Mouse (Mus musculus) megakaryocyte-erythroid progenitor cell, adult 5-6 weeks (primary cell): ENCODE data around the gene Ttll10. TPM values are rescaled to one million over a fixed set of nuclear protein-coding genes. Genes with fewer than 3 reads are reported as not detected.

Experiments
- ATAC-seq: replicated peaks from 2 replicates; pipeline ENCODE4 v1.8.0; 2016; ENCODE audit warnings: mild to moderate bottlenecking, inconsistent platforms; ENCODE audit not compliant: severe bottlenecking, poor library complexity, low FRiP score, low TSS enrichment
- total RNA-seq, 2 experiments: library from RNA; stranded (forward) in 1 of 2; stranded (reverse) in 1 of 2; fragments of 200-1000, 215-1000 nt in 1 of 2; fragments of >200 nt in 1 of 2; fragmentation: Nextera tagmentation in 1 of 2; gene quantifications; 2 replicates each; pipeline ENCODE4 v1.2.3; 2014 to 2017

The Ttll10 gene
- total RNA-seq, 2 experiments from 2014 or later = not detected

DNA sequence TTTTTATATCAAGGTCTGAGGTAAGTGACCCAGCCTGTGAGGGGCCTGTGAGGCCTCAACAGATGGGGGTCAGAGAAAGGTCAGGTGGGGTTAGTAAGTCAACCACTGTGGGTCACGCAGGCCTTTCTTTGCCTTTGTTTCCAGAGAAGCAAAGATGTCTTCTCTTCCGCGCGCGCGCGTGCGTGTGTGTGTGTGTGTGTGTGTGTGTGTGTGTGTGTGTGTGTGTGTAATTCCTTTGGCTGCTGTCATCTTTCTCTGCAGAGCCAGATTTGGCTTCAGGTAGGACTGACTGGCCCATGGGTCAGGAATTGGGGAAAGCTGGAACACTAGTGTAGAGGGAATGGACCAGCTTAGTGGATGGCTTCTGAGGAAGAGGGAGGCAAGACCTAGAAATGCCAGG lies 10.5 kb upstream of the Ttll10 start:
- ATAC-seq = no peak

DNA sequence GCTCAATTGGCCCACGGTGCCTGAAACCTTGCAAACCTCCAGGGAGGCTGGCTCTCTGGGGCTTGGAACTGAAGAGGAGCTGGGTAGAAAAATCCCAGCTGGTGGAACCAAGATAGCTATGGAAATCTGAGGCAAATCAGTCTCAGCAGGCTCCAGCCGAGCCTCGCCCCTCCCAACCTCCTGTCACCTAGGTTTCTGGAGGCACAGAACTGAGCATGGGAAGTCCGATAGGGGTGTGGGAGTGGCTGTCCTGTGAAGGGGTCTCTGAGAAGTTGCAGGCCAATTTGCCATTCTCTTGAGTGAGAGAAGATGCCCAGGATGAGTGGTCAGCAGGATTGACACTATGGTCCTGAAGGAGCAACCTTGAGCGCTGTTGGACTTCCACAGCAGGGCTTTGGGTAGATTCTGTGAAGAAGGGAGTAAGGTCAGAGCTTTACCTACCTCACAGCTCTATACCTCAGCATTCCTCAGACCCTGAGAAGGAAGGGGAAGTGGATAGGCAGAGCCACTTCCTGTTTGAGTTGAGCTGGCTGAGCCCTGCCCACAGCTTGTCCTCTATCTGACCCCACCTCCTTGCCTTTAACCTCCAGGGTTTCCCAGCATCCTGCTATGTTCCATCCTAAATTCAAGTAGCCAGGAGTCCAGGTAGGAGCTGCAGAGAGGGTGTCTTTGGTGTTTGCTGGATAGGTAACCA lies 8.2 kb upstream of the Ttll10 start:
- ATAC-seq = 0 out of 2 replicates have a peak, but pooled peaks have one; percentile 34

DNA sequence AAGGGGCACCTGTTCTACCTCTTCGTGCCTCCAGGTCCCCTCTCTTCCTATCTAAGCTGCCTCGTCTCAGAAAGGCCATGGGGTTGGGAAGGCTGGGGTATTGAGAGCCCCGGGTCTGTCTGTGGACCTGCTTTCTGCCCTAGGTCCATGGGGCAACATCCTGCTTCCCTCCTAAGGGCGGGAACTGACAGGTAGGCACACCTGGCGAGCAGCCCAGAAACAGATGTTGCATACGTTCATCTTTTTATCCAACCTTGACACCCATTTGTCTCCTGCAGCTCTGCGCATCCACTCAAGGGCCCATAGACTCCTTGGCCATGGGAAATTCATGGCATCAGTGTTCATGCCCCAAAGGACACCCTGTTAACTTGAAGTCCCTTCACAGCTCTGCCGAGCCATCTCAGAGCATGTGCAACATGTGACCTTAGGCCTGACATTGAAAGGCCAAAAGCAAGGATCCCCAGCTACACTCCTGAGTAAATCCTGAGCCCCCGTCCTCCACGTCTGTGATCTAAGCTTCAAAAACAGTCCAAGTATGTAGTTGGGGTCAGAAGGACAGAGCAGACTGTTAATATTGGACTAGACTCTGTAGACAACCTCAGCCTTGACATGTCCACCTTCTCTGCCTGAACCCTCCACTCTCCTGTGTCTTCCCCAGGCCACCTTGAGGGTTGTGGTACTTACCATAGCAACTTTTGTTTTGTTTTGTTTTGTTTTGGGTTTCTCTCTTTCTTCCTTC lies 6.1 kb upstream of the Ttll10 start:
- no peak for ATAC-seq

DNA sequence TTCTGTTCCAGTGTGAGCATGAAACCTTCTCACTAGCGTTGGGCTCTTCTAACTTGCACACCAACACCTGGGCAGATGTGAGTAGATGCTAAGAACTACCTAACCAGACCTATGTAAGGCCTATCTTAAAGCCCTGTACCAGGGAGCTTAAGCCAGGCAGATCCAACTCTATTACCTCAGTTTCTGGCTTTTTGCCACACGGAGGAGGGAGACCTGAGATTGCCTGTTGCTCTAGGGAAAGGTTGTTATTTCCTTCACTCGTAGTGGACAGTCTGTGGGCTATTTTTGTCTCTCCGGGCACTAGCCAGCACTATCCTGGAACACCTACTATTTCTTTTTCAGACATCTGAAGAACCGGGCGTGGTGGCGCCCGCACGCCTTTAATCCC lies 5.3 kb upstream of the Ttll10 start:
- no peak for ATAC-seq

DNA sequence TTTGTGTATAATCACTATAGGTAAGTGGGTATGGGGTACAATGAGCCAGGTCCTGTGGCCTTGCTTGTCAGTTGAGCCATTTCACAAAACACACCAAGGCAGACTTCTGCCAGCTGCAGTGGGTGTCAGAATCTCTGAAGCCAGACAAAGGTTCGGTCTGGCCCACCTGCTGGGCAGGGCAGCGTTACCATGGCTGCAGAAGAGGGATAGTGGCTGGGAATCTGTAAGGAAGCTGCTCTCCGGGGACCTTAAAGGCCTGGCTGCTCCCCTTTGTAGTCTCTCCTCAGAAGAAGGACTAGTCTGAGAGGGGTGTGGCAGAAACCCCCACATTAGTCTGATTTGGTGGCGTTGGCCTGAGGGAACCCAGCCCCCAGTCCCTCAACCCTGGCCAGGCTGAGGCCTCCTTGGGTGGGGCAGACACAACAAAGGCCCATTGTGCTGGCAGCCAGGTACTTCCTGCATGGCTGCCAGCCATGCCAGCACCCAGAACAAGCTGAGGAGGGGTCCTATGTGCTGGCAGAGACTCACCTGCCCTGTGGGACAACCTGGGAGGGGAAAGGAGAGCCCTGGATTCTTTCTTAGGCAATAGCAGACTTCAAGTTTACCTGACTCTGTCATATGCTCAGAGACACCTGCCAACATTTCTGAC lies 4.8 kb upstream of the Ttll10 start:
- ATAC-seq = no peak

DNA sequence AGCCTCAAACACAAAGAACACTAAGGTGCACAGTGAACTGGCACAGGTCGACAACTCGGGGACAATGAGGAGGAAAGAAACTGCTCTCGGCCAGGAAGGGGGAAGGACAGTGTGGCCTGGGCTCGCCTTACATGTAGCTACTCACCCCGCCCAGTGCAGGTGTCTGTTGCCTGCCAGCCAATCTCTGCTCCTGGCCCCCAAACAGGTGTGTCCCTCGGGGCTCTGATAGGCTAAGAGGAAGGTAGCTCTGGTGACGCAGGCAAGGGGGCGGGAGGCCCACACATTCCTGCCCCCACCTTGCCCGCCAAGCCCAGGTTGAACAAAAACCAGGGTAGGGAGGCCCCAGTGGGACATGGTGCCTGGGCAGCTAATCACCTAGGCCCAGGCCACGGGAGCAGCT lies 499 bp upstream of the Ttll10 start:
- ATAC-seq = no peak

DNA sequence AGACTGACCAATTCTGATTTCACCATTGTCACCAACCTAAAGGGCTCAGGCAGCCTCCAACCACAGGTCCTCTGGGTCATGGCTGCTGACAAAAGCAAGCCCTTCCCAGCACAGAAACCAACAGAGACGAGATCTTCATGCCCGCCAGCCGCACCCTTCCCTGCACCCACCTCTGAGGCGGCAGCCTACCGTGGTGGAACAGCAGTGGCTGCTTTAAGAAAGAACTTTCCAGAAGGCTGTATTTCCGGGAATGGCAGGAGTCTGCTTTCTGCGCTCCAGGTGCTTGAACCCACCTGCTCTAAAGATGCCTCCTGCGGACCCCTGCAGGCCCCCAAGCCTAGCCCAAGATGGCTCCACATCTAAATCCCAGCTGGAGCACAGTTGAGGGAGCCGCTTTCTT lies 388 bp downstream of the Ttll10 start:
- ATAC-seq = no peak

DNA sequence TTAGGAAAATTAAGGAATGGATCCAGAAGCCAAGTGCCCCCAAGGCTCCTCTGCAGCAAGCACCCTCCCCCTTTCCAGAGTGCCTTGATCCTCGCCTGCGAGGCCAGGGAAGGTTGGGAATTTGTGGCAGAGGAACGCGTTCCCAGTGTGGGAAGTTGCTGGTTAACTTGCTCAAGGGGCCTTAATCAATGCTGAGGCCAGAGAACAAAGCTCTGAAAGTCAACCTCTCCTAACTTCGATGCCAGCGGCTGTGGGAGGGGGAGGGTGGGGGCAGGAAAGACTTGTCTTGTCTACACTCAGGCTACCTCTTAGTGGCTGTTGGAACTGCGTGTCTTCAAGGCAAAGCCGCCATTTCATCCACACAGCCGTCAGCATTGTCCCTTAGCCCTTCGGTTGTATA lies 1.5 kb downstream of the Ttll10 start:
- ATAC-seq = no peak

DNA sequence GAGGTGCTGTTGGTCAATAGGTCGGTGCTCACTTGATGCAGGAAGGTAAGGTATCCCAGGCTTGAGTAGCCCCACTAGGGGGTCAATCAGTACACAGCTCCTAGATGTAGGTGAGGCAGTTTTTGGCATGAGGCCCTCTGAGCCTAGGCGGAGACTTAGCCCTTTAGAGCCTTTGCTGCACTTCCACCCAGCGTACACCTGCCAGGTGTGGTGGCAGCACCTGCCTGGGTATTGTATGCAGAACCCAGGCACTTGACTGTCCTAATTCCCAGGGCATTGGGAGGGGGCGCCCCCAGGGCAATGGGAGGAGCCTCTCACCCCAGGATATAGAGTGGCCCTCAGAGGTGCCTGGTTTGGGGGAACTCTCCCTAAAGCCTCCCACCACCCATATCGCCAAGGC lies 4.0 kb downstream of the Ttll10 start:
- ATAC-seq = no peak

DNA sequence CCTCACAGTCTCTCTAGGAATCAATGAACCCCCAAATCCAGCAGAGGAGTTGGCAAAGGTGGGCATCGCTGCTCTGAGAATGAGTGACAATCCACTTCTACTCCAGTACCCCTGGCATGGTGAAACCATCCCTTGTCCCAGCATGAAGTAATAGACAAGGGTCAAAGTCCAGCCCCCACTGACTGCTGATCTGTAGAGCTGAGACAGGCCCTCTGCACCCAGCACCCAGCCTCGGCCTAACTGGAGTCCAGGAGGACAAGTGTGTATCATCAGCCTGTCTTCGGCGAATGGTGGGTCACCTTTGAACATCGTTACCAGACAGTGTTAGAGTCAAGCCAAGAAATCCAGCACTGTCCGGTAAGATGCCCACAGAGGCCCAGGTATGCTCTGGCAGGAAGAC lies 4.6 kb downstream of the Ttll10 start:
- no peak for ATAC-seq

DNA sequence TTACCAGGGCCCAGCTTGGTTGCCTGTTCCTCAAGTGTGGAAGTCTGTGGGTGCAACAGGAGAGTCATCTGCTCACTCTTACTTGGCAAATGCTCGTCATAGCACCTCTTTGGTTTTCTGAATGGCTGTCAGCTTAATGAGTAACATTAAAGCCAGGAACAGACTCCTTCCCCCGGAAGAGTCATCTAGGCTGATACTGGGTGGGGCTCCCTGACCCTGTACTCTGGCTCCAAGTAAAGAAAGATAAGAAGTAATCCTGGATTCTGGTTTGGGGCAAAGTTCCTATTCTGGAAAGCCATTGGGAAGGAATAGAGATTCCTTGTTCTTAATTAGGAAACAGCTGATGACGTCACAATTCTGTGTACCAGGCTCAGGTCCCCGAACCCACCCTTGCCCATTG lies 5.1 kb downstream of the Ttll10 start:
- ATAC-seq = no peak

DNA sequence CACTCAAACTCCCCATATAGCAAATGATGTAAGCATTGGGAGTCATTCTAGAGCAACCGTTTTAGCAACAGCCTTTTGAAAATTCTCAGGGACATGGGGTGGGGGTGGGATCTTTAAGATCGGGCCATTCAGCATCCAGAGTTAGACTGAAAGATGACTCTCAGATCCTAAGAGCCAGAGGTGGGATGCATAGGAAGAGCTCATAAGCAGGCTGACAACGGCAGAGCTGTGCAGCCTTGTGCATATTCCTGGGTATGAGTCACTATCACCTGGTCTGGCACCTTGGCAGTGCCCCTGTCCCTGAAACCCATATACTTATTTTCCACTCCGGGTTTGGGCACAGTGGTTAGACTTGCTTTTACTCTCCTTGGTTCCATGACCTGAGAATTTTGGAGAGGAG lies 6.1 kb downstream of the Ttll10 start:
- no peak for ATAC-seq

DNA sequence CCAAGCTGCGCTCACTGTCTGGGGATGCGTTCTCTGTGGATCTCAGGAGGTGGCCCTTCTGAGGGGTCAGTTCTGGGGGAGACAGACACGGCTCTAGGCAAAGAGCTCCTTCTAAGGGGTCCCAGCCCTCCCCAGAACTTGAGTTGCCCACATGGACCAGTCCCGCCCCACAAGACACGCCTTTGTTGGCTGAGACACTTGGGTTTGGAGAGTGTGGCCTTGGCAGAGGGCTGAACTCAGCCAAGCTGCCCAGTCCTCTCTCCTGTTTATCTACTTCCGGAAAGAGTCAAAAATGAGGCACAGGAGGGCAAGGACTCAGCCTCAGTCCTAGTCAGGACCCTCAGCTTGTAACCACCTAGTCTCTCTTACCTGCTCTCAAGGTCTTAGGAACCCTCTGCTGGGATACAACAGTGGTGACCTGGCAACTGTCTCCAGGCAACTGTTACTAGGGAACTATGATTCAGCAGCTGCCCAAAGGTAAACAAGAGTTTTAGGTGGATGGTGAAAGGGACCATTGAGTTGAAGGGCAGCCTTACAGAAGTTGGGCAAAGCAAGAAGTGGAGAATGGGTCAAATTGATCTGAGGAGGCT lies 8.7 kb downstream of the Ttll10 start:
- ATAC-seq = 0 out of 2 replicates have a peak, but pooled peaks have one; percentile 17

DNA sequence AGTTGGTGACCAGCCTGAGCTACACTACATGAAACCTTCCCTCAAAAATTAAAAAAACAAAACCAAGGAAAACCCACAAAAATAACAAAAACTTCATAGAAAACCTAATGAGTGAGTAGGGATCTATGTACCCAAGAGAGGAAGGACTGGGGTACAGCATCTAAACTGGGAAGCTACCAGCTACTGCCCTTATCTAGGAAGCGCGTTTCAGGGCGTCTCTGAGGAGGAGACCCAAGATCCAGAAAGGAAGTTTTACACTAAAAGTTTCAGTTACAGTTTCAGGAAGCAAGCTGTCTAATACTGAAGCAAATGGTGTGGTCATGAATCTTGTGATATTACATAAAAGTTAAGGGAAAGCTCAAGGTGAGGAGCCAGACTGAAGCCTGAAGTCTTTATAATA lies 9.4 kb downstream of the Ttll10 start:
- ATAC-seq = no peak

DNA sequence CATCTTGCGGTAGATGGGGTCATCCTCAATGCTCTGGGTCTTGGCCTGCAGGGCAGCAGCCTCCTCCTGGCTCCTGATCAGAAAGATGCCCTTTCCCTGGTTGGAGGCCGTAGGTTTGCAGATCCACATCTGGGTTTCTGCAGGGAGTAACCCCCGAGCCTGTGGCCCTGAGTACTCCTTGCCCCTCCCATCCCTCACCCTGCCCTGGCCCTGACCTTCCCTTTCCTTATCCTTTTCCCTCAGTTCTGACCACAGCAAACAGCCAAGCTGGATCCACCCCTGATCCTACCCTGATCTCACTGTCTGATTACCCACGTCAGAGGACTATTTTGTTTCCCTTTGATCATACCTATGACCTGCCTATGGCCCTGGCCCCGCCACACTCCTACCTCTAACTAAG lies 14.5 kb downstream of the Ttll10 start:
- ATAC-seq = peak; percentile 12; the same call in 1 of the 2 replicates

DNA sequence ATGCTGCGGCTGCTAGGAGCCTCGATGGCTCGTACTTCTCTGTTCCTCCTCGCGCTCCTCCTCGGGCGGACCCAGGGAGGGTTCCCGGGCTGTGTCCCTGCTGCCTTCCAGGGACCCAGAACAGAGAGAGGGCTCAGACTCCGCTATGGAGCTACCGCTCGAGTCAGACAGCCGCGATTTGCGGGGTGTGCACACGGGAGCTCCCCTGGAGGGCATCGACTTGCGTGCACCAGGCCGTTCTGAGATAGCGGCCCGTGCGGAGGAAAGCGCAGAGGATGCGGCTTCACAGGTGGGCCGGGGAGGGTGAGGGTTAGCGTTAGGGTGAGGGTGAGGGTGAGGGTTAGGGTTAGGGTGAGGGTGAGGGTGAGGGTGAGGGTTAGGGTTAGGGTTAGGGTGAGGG lies 24.3 kb downstream of the Ttll10 start:
- peak; percentile 28; the same call in 1 of the 2 replicates for ATAC-seq

DNA sequence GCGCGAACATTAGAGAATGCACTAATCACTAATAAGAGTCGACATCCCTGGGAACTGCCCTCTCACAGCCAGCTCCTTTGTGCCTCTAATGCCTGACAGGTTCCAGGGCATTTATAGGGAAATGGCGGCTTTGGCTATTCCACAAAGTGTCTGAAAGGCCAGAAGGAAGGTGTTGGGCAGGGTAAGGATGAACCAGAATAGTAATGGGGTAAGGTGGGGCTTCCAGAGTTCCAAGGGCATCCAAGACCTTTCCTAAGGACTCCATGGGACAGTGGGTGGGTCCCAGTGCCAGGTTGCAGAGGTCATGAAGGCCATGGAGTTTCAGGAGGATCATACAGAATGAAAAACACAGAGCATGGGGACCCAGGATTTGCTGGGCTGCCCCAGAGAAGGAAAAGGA lies 24.9 kb downstream of the Ttll10 start:
- no peak for ATAC-seq

DNA sequence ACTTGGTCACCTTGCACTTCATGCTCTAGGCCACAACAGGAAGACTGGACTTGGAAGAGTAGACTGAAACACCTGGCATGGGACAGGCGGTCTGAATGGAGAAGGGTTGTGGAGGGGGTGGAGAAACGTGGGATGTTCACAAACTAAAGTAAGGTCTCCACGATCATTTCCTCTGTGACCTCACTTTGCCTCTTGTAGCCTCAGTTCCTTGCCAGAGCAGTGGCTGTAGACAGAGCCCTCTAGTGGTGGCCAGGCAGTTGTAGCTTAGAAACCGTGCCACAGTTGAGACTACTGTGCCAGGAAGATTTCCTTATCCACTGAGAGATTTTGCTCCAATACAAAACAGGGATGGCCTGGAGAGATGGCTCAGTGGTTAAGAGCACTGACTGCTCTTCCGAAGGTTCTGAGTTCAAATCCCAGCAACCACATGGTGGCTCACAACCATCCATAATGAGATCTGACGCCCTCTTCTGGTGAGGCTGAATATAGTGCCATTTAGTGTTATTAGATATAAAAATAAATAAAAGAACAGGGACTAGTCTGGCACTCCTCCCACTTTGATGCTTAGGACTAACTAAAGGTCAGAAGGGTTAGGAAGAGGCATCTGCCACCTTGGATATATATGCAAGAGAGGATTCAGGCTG lies 25.6 kb downstream of the Ttll10 start:
- ATAC-seq = peak; percentile 54

DNA sequence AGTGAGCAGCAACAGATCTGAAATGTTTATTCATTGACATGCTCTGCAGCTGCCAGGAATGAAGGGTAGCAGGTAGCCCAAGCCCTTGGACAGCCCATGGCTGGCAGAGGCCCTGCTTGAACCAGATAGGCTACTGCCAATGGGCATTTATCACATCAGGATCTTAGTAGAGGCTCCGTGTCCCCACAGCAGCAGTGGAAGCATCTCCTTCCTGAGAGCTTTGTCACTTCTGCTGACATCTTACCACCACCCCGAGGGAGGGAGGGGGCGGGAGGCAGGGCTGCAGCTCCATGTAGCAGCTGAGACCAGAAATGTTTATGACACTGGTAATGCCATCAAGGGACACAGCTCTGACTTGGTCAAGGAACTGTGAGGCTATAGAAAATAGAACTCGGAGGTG lies 26.4 kb downstream of the Ttll10 start:
- ATAC-seq = no peak; the same call in 1 of the 2 replicates
